ENCODE assay signal across 9 mouse cellular contexts in the genomic region with DNA sequence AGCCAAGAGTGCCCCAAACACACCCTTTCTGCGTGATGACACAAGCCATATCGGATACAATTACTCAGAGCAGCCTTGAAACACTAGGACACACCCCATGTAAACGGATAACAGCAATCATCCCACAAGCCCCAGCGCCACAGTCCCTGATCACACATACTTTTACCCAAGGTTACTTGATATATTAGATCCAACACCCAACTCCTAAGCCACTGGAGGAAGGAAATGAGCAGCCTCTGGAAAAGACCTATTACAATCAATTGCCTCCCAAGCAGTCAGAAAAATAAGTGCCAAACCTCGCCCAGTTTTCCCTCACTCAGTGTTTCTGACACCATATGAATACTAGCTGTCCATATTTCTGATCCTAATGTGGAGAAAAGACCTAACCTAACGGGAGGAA. TPM values are rescaled to one million over a fixed set of nuclear protein-coding genes. Genes with fewer than 3 reads are reported as not detected.
DNase-seq lines count a peak whose midpoint lies in the region; ATAC-seq and TF ChIP-seq lines count a peak whose summit lies in the region.
"Had no signal": no experiment of that assay in that cellular context is flagged by ENCODE, and none has a peak within 500 bp of the region (broad histone marks: within the 10 kb centered on the region; RNA-seq: fewer than 3 reads in every experiment).

No protein-coding gene starts in this region.

- ATAC-seq in liver, postnatal 0 days = no peak
- no peak for ATAC-seq in megakaryocyte-erythroid progenitor cell, adult 5-6 weeks (replicated peaks; ENCODE audit: low FRiP score, low TSS enrichment, poor library complexity, severe bottlenecking)

- H3K9ac ChIP-seq in liver, postnatal 0 days (replicated peaks) = no peak overlapping the region

- H3K4me3 ChIP-seq in heart, embryonic 10.5 days = peak overlapping the region; percentile 82
- H3K4me3 ChIP-seq in liver, postnatal 0 days (ENCODE audit: low read depth, low read length) = peak overlapping the region; percentile 63; the same call in 1 of the 2 replicates

- peak overlapping the region; percentile 75 for H3K4me2 ChIP-seq in liver, postnatal 0 days (ENCODE audit: low read depth, low read length)

- 68% methylated on average over 6 of the region's 6 CpGs for WGBS in heart, embryonic 10.5 days
- 60% methylated on average over 6 of the region's 6 CpGs for WGBS in liver, postnatal 0 days (ENCODE audit: insufficient replicate concordance)

- peak; percentile 95 for DNase-seq in heart, adult 11 months
- no peak for DNase-seq in heart, postnatal 25 days (ENCODE audit: low spot score)
- DNase-seq in R1 (ENCODE audit: low read depth, low spot score) = peak; percentile 10
- no peak for DNase-seq in heart, embryonic 10.5 days (ENCODE audit: low spot score)
- no peak for DNase-seq in liver, postnatal 0 days
- DNase-seq in c-Kit-positive CD71-positive TER-119-positive erythroid progenitor cells, embryonic 14.5 days (ENCODE audit: low spot score) = no peak
- DNase-seq in layer of hippocampus, adult 9-11 months = no peak

- H3K27me3 ChIP-seq in heart, embryonic 10.5 days (ENCODE audit: insufficient read depth, poor library complexity, severe bottlenecking) = no peaks in the 10 kb centered on the region
- no peaks in the 10 kb centered on the region for H3K27me3 ChIP-seq in liver, postnatal 0 days (ENCODE audit: insufficient read depth, low read length)

- 0 out of 2 replicates have a peak, but pooled peaks cover 3% of the 10 kb centered on the region for H3K4me1 ChIP-seq in heart, embryonic 10.5 days
- peaks cover 5% of the 10 kb centered on the region; the same call in 1 of the 2 replicates for H3K4me1 ChIP-seq in liver, postnatal 0 days (ENCODE audit: insufficient read depth)

- TF ChIP-seq CTCF in liver, postnatal 0 days (IDR thresholded peaks at IDR 0.05; ENCODE audit: low read depth) = no peak

- H3K27ac ChIP-seq in heart, embryonic 10.5 days = no peak overlapping the region
- H3K27ac ChIP-seq in liver, postnatal 0 days (ENCODE audit: low read depth) = no peak overlapping the region

- no peaks in the 10 kb centered on the region for H3K9me3 ChIP-seq in heart, embryonic 10.5 days
- no peaks in the 10 kb centered on the region for H3K9me3 ChIP-seq in liver, postnatal 0 days (ENCODE audit: low read length)

- no peak for TF ChIP-seq EP300 in liver, postnatal 0 days (IDR thresholded peaks at IDR 0.05; ENCODE audit: low read depth)

- intact Hi-C loops in heart, postnatal 25 days (cut with DNase I) = no loop called here

- no peaks in the 10 kb centered on the region; the same call in 1 of the 2 replicates for H3K36me3 ChIP-seq in heart, embryonic 10.5 days
- no peaks in the 10 kb centered on the region for H3K36me3 ChIP-seq in liver, postnatal 0 days (replicated peaks; ENCODE audit: insufficient read depth, low read length)
- H3K36me3 ChIP-seq: G1E had no signal

RNA-seq across cellular contexts. Expression of a gene that starts 29.2 kb away (rescaled TPM):
- total RNA-seq in heart, postnatal 25 days (2021) = not detected
- polyA plus RNA-seq in heart, embryonic 10.5 days (2016; fragmentation: Nextera tagmentation; extraction: Ambion mirVana) = not detected in 2 replicates
- not detected in 2 replicates for polyA plus RNA-seq in liver, postnatal 0 days (2015; fragmentation: Nextera tagmentation; extraction: Ambion mirVana)
- total RNA-seq in megakaryocyte-erythroid progenitor cell, adult 5-6 weeks (2014; fragmentation: Nextera tagmentation) = not detected in 2 replicates
- total RNA-seq in megakaryocyte-erythroid progenitor cell, adult 5-6 weeks (2017) = not detected in 2 replicates
- total RNA-seq: G1E had no signal
- polyA plus RNA-seq: G1E had no signal

RNA-seq across cellular contexts. Expression of a gene that starts 29.7 kb away (rescaled TPM):
- total RNA-seq in heart, postnatal 25 days (2021) = 10 to 100 TPM; 38.6 to 38.9 TPM
- 30.3 and 31.4 TPM in 2 replicates for polyA plus RNA-seq in heart, embryonic 10.5 days (2016; fragmentation: Nextera tagmentation; extraction: Ambion mirVana)
- 22.5 and 23.0 TPM in 2 replicates for polyA plus RNA-seq in liver, postnatal 0 days (2015; fragmentation: Nextera tagmentation; extraction: Ambion mirVana)
- 15.8 and 26.2 TPM in 2 replicates for total RNA-seq in megakaryocyte-erythroid progenitor cell, adult 5-6 weeks (2014; fragmentation: Nextera tagmentation)
- total RNA-seq in megakaryocyte-erythroid progenitor cell, adult 5-6 weeks (2017) = 30.6 and 31.5 TPM in 2 replicates

Comparison
In these comparisons a context has a peak if more than half of its experiments do, and no peak if none do; other contexts are left out.
1. DNase-seq: peak in heart, adult 11 months (single experiment) and R1 (single experiment); none in heart, postnatal 25 days (single experiment), heart, embryonic 10.5 days (single experiment), liver, postnatal 0 days (single experiment), c-Kit-positive CD71-positive TER-119-positive erythroid progenitor cells, embryonic 14.5 days (single experiment) and layer of hippocampus, adult 9-11 months (single experiment).